Mouse (Mus musculus) gastrocnemius, postnatal 14 days (tissue): ENCODE measurements at regions not wholly inside any gene's neighbourhood (a gene's known extent, or its start where the extent isn't known, plus 50 kb on each side); places are given as distances from the start of the nearest gene placed in this dataset.

Experiments
- DNase-seq: peaks from one replicate; pipeline ENCODE4 v3.0.0; 2021; ENCODE audit warnings: mixed read lengths
- intact Hi-C: fragments of 180-260 bp; cut with DNase I; formaldehyde crosslinking; loops from one replicate; pipeline ENCODE4 v1.15.1; 2025; ENCODE audit warnings: low total_unique reads

- no peak for DNase-seq
- intact Hi-C loops = no loop called here
Measured at GRCm38 (mm10) chrX:106985684-106986083, 65.3 kb downstream of the Lpar4 start.

GRCm38 (mm10) chrX:106986794-106987193 is 66.4 kb downstream of the Lpar4 start:
- no peak for DNase-seq
- intact Hi-C loops = no loop called here

GRCm38 (mm10) chrX:106987779-106988178 is 67.4 kb downstream of the Lpar4 start:
- intact Hi-C loops = no loop called here
- DNase-seq = no peak

GRCm38 (mm10) chrX:107004496-107004895 is 83.8 kb upstream of the P2ry10 start:
- no peak for DNase-seq
- intact Hi-C loops = no loop called here

- intact Hi-C loops = no loop called here
- DNase-seq = no peak
Measured at GRCm38 (mm10) chrX:107008968-107009367, 79.3 kb upstream of the P2ry10 start.

- intact Hi-C loops = no loop called here
- DNase-seq = no peak
Measured at GRCm38 (mm10) chrX:107012615-107013014, 75.7 kb upstream of the P2ry10 start.

- intact Hi-C loops = loop anchor here (5.0 kb wide), 1 partner anchor 223 kb away; no protein-coding TSS in a partner anchor
- no peak for DNase-seq
Measured at GRCm38 (mm10) chrX:107015335-107015734, 73.0 kb upstream of the P2ry10 start.

- intact Hi-C loops = no loop called here
- no peak for DNase-seq
Measured at GRCm38 (mm10) chrX:107031726-107032125, 56.6 kb upstream of the P2ry10 start.

- intact Hi-C loops = no loop called here
- no peak for DNase-seq
Measured at GRCm38 (mm10) chrX:107038041-107038440, 50.3 kb upstream of the P2ry10 start.
